Mouse (Mus musculus): Measurements from ENCODE around the gene Cfap61.
"Not testable (repeated sequence)": the region's sequence is repeated elsewhere in the genome, so short reads cannot be mapped to it uniquely, and the experiment has no call there.

Cfap61 gene

GRCm38 (mm10) chr2:145934339-145935231, at the start of gene Cfap61, which contains the start of gene Crnkl1:
Gene Cfap61, plus strand, starts transcription at chr2:145934784.
Gene Crnkl1, minus strand, starts transcription at chr2:145935014.
- peak; percentile 97 for DNase-seq

GRCm38 (mm10) chr2:145884913-145885785, 49.4 kb upstream of the Cfap61 start:
- DNase-seq = peak; percentile 81

- peak; percentile 88 for DNase-seq
Measured at GRCm38 (mm10) chr2:145887937-145888765, 46.4 kb upstream of the Cfap61 start.

- DNase-seq = no peak
Measured at GRCm38 (mm10) chr2:145888766-145889480, 45.7 kb upstream of the Cfap61 start.

- DNase-seq = no peak
Measured at GRCm38 (mm10) chr2:145890571-145890970, 44.0 kb upstream of the Cfap61 start.

- no peak for DNase-seq
Measured at GRCm38 (mm10) chr2:145893756-145894155, 40.8 kb upstream of the Cfap61 start.

GRCm38 (mm10) chr2:145898106-145898505, 36.5 kb upstream of the Cfap61 start:
- DNase-seq = no peak

GRCm38 (mm10) chr2:145900318-145900717, 34.3 kb upstream of the Cfap61 start:
- DNase-seq = not testable (repeated sequence)

GRCm38 (mm10) chr2:145901861-145902260, 32.7 kb upstream of the Cfap61 start, which contains the start of gene Naa20:
Gene Naa20, plus strand, starts transcription at chr2:145902099.
- DNase-seq = no peak

- peak; percentile 93 for DNase-seq
Measured at GRCm38 (mm10) chr2:145903061-145903901, 31.3 kb upstream of the Cfap61 start.

GRCm38 (mm10) chr2:145903983-145904616, 30.5 kb upstream of the Cfap61 start:
- DNase-seq = no peak

- no peak for DNase-seq
Measured at GRCm38 (mm10) chr2:145905156-145905555, 29.4 kb upstream of the Cfap61 start.

GRCm38 (mm10) chr2:145905884-145906283, 28.7 kb upstream of the Cfap61 start:
- not testable (repeated sequence) for DNase-seq

- DNase-seq = no peak
Measured at GRCm38 (mm10) chr2:145920941-145921650, 13.5 kb upstream of the Cfap61 start.

- DNase-seq = no peak
Measured at GRCm38 (mm10) chr2:145936975-145937374, 2.4 kb downstream of the Cfap61 start.

GRCm38 (mm10) chr2:145941403-145941802, 6.8 kb downstream of the Cfap61 start:
- peak; percentile 33 for DNase-seq

GRCm38 (mm10) chr2:145944286-145944685, 9.7 kb downstream of the Cfap61 start:
- no peak for DNase-seq

- no peak for DNase-seq
Measured at GRCm38 (mm10) chr2:145948402-145948954, 13.9 kb downstream of the Cfap61 start.

GRCm38 (mm10) chr2:145949475-145950068, 15.0 kb downstream of the Cfap61 start:
- DNase-seq = no peak
